Mouse (Mus musculus) lung, postnatal 0 days (tissue): ENCODE measurements around the gene Myadm.

ENCODE experiments used
- CTCF ChIP-seq: IDR thresholded peaks from 2 replicates; pipeline ENCODE4 v1.5.1; 2016; ENCODE audit warnings: antibody characterized with exemption, mild to moderate bottlenecking
- EP300 ChIP-seq: IDR thresholded peaks from 2 replicates; pipeline ENCODE4 v1.6.1; 2016; ENCODE audit warnings: antibody characterized with exemption, mild to moderate bottlenecking, control low read depth

- TF ChIP-seq CTCF = peak; percentile 68
- no peak; the same call in 1 of the 2 replicates for TF ChIP-seq EP300
These were observed 11.2 kb downstream of the Myadm start for GRCm38 (mm10) chr7:3299941-3300617.
